Mouse (Mus musculus): ENCODE results near the gene Trip13.

DNA sequence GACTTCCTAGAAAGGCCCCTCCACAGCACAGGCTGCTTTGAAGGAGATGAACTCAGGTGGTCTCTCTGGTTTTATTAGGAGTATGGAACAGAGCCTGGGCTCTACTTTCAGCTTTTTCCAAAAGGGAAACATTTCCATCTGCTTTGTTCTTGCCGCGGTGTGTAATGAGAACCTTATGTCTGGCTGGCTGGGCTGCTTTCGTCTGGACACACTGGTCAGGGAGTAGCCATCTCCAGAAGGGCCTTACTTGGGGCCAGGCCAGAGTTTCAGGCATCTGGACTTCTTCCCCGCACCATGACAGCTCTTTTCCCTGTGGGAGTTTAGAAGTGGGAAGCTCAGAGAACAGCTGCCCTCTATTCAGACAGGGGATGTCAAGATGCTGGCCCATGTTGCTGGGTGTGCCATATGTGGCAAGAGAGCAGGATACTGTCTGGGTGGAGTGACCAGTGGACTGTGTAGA is 50.1 kb downstream of the Trip13 start:
- peak in 1 of 3 experiments; percentile 4 for TF ChIP-seq MYOD1 (IDR thresholded peaks at IDR 0.05; ENCODE audit: control insufficient read depth in 1 of 3, insufficient read length in 2 of 3, low read depth in 2 of 3)
- TF ChIP-seq USF1 (IDR thresholded peaks at IDR 0.05; ENCODE audit: low read depth): no peak
- TF ChIP-seq MYOG (IDR thresholded peaks at IDR 0.05; ENCODE audit: control insufficient read depth in 1 of 3, insufficient read depth in 1 of 3, insufficient read length in 2 of 3, low read depth in 2 of 3): no peak
- TF ChIP-seq POLR2A (IDR thresholded peaks at IDR 0.05; ENCODE audit: insufficient read length, low read depth): no peak
- TF ChIP-seq E2F4 (IDR thresholded peaks at IDR 0.05; ENCODE audit: insufficient read depth): no peak
- no peak for TF ChIP-seq TCF12 (IDR thresholded peaks at IDR 0.05; ENCODE audit: insufficient read depth, poor library complexity, severe bottlenecking)
- TF ChIP-seq MAX (IDR thresholded peaks at IDR 0.05; ENCODE audit: low read depth): no peak
- TF ChIP-seq CEBPB (IDR thresholded peaks at IDR 0.05; ENCODE audit: insufficient read depth, poor library complexity, severe bottlenecking): no peak
- TF ChIP-seq POLR2AphosphoS2 (IDR thresholded peaks at IDR 0.05; ENCODE audit: insufficient read length, low read depth): no peak
- TF ChIP-seq REST (IDR thresholded peaks at IDR 0.05; ENCODE audit: insufficient read depth, insufficient read length): no peak
